Mouse (Mus musculus): ENCODE data around the gene Zc3hc1.
A peak's percentile ranks its signal among the peaks of the same experiment; 100 is the strongest.

- TF ChIP-seq CTCF (IDR thresholded peaks at IDR 0.05; ENCODE audit: borderline replicate concordance, insufficient read depth, low read length), result no peak
- TF ChIP-seq POLR2A (IDR thresholded peaks at IDR 0.05; ENCODE audit: low read depth, low read length), result peak; percentile 86
These were observed at the start of gene Zc3hc1 for GRCm38 (mm10) chr6:30390714-30391697.

Data from embryonic fibroblast, embryonic 13.5 days (primary cell).